ENCODE assay signal across 15 mouse cellular contexts in genomic region chr9:121363932-121364331, GRCm38 (mm10).
"Had no signal": no experiment of that assay in that cellular context is flagged by ENCODE, and none has a peak within 500 bp of the region (broad histone marks: within the 10 kb centered on the region; RNA-seq: fewer than 3 reads in every experiment).

No protein-coding gene starts in this region.

- DNase-seq: kidney, adult 9 months; kidney, postnatal 10 days; kidney, postnatal 4 days; lung, embryonic 14.5 days; lung, postnatal 14 days; right cerebral cortex, postnatal 4 days; spleen, adult 18-20 months; thymus, adult 2 months; thymus, postnatal 36 days had no signal

- H3K4me2 ChIP-seq: limb, embryonic 15.5 days; liver, embryonic 12.5 days; lung, embryonic 14.5 days; midbrain, embryonic 12.5 days had no signal

- H3K9me3 ChIP-seq: limb, embryonic 15.5 days; liver, embryonic 12.5 days; megakaryocyte, embryonic 14.5 days; midbrain, embryonic 12.5 days had no signal

- ATAC-seq: liver, embryonic 12.5 days had no signal

- H3K27me3 ChIP-seq: limb, embryonic 15.5 days; liver, embryonic 12.5 days; midbrain, embryonic 12.5 days had no signal

- H3K4me3 ChIP-seq: left cerebral cortex, adult 2 months; limb, embryonic 15.5 days; liver, embryonic 12.5 days; megakaryocyte, embryonic 14.5 days; midbrain, embryonic 12.5 days had no signal

- H3K27ac ChIP-seq: left cerebral cortex, adult 2 months; limb, embryonic 15.5 days; liver, embryonic 12.5 days; macrophage; midbrain, embryonic 12.5 days had no signal

- H3K9ac ChIP-seq: limb, embryonic 15.5 days; liver, embryonic 12.5 days; lung, embryonic 14.5 days; midbrain, embryonic 12.5 days had no signal
